Mouse (Mus musculus) kidney, postnatal 4 days (tissue): ENCODE results near the gene Srebf2.

ENCODE experiments used
- DNase-seq, 2 experiments: peaks; one replicate each; pipeline ENCODE4 v3.0.0; 2021; ENCODE audit warnings: mixed read lengths in 2 of 2

Srebf2 gene

DNA sequence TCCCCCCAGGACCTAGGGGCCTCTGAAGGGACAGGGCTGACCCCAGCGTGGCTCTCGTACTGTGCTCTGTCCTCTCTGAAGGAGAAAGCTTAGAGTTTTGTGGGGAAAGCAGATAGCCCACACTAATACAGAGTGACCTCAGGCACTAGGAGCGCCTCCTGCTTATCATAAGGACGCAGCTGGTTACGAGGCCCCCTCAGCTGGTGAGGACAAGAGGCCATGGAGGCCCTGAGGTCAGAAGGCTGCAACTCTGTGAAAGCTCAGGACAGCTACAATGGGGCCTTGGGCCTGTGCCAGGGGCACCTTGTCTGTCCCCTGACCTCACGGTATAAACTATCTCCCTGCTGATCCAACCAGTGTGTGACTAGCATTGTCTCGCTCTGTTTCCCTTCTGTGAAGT, 37.2 kb downstream of the Srebf2 start:
- peak; percentile 53 to 73 for DNase-seq

- peak in 1 of 2 experiments; percentile 60 for DNase-seq
These were observed 37.7 kb downstream of the Srebf2 start for GRCm38 (mm10) chr15:82184656-82185055.

GRCm38 (mm10) chr15:82185062-82185783, 38.2 kb downstream of the Srebf2 start:
- peak; percentile 21 to 52 for DNase-seq

- DNase-seq: no peak
These were observed 39.1 kb downstream of the Srebf2 start for GRCm38 (mm10) chr15:82186131-82186530.

DNA sequence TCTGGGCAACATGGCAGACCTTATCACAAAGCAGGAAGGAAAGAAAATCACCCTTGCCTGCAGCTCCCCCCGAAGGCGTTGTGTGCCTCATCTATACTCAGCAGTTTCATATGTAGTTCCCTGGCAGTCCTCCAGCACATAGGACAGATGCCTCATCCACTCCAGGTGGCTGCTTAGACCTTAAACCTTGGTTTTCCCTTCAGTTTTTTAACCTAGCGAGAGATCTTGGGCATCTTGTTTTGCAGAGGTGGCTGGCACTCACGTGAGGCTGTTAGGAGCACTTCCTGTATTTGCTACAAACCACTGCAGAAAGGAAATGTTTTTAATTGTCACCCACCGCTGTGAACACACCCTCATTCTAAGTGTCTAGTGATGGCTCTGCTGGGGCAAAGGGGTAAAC, 40.0 kb downstream of the Srebf2 start:
- no peak for DNase-seq

GRCm38 (mm10) chr15:82187401-82187800, 40.4 kb downstream of the Srebf2 start:
- no peak for DNase-seq

GRCm38 (mm10) chr15:82187924-82188323, 40.9 kb downstream of the Srebf2 start:
- DNase-seq: no peak

DNA sequence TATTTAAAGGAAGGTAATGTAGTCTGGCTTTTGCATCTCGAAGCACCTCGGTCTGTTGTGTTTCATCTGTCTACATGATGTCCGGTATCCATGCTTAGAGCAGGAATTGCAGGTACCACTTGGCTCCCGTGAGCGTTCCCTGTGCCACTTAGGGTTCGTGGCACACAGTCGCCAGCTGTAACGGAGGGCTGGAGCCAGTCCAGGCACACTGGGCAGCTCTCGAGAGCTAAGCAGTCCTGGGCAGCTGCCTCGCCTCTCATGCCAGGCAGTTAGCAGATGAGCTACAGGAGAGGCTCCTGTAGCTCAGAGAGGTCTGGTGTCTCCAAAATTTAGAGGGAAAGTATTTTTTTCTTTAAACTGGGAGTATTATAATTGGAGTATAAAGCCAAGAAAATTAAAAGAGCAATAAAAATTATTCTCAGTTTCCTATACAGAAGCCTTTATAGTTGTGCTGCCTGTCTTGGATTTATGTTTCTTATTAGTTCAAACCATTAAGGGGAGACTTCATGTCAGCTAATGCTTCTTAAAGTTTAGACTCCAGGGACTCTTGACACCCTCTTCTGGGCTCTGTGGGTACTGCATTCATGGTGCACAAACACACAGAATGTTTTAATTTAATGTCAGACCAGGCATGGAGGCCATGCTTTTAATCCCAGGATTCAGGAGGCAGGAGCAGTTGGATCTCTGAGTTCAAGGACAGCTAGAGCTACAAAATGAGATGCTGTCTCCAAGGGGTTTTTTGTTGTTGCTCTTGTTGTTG, 41.7 kb downstream of the Srebf2 start:
- peak; percentile 68 to 74 for DNase-seq

DNA sequence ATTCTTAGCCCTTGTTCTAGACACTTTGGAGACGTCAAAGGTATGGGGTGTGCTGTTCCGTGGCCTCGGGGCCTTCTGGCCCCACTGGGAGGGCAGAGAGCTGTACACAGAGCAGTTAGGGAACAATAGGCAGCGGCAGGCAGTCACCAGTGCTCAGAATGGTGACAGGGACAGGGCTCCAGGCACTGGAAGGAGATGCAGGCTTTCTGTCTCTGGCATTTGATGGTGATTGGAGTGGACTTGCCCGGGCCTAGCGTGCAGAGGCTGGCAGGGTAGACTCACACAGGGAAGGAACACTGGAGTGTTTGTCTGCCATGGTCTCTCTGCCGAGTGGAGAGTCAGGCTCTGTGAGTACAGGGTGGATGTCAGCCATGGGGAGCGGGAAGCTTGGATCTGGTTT, 45.6 kb downstream of the Srebf2 start:
- DNase-seq: no peak

GRCm38 (mm10) chr15:82196300-82196699, 49.3 kb downstream of the Srebf2 start:
- no peak for DNase-seq

DNA sequence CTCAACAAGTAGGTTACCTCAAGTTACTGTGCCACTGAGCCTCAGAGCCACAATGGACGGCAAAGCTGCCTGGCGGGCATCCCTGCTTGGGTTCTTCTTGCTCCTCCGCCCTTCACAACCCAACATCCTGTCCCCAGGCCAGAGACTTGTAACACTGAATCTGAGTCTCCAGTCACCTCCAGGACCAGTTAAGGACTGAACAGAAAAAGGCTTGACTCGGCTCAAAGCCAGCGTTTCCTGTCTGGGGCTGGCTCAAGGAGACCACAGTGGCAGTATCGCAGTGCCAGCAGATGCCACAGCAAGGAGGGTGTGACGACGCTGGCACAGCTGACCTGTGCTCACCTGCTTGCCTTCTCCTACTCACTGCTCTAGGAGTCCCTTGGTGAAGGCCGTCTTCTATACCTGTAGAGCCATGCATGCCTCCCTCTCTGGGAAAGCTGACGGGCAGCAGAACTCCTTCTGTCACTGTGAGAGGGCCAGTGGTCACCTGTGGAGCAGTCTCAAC, 50.3 kb downstream of the Srebf2 start:
- no peak for DNase-seq

DNA sequence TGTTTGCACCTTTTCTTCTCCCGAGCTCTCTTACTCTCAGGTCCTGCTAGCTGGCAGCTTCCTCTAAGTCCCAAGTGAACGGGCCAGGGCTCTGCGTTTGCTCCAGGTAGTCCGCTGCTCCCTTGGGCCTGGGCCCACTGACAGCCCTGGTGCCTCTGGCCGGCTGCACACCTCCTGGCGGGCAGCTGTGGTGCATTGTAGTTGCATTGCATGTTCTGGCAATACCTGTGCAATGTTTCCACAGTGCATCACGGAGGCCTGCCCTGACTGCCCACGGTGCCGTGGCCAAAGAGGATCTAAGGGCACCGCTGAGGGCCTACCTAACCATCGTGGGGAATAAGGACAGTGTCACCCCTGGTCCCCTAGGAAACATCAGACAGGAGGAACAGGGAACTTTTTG, 51.0 kb downstream of the Srebf2 start:
- DNase-seq: no peak

- no peak for DNase-seq
These were observed 51.4 kb downstream of the Srebf2 start for GRCm38 (mm10) chr15:82198342-82198741.

GRCm38 (mm10) chr15:82199546-82199945, 52.6 kb downstream of the Srebf2 start:
- DNase-seq: no peak

- DNase-seq: no peak
These were observed 55.1 kb downstream of the Srebf2 start for GRCm38 (mm10) chr15:82202086-82202485.

GRCm38 (mm10) chr15:82203090-82203489, 56.1 kb downstream of the Srebf2 start:
- DNase-seq: no peak

DNA sequence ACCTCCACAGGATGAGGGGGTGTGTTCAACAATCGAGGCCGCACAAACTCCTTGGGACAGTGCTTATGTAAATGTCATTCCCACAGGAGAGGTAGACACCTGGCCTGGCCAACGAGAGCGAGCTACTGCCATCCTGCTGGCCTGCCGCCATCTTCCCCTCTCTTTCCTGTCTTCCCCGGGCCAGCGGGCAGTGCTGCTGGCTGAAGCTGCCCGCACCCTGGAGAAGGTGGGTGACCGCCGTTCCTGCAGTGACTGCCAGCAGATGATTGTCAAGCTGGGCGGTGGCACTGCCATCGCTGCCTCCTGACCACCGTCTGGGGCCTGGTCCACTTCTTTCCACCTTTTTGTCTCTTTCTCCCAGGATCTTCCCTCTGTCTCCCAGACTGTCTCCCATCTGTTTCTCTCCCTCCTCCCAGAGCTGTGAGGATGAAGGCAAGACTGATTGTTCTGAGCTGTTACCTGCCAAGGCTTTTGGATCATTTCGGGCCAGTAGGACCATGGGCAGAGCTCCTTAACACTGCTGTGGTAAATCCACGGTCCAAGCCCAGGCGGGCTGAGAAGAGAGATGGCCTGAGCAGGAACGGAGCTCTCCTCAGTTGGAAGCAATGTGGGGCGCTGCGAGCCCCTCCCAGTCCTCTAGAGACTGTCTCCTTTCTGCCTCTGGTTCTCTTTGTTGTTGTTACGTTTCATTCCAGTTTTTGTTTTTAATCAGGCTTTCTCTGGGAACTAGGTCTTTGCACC, 56.8 kb downstream of the Srebf2 start:
- DNase-seq: no peak

DNA sequence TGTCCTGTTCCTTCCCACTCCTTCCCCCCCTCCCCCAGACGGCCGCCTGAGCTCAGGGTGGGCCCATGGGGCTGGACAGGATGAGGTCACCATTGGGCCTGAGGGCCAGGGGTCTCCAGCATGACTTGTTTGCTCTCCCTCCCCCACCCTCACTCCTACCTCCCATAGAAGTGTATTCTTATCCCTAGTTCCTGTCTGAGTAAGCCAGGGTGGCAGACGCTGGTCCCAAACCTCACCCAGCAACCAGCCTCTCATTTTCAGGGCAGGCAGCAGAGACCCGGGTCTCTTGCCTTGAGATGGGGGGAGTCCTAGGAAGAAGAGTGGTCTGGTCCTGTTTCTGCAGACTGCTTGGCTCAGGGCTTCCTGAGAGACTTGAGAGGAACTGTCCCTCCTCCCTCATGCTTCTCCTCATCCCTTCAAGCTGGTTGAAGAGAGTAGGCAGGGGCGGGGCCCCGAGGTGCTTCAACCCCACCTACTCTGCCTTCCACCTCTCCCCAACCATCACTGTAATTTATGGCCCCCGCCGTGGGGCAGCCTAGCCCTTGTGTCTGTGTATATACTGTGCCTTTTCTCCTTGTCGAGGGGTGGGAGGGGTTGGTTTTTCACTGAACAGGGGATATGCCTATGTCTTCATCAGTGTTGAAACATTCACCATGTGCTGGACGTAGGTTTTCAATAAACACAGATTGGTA, 57.8 kb downstream of the Srebf2 start:
- no peak for DNase-seq

DNA sequence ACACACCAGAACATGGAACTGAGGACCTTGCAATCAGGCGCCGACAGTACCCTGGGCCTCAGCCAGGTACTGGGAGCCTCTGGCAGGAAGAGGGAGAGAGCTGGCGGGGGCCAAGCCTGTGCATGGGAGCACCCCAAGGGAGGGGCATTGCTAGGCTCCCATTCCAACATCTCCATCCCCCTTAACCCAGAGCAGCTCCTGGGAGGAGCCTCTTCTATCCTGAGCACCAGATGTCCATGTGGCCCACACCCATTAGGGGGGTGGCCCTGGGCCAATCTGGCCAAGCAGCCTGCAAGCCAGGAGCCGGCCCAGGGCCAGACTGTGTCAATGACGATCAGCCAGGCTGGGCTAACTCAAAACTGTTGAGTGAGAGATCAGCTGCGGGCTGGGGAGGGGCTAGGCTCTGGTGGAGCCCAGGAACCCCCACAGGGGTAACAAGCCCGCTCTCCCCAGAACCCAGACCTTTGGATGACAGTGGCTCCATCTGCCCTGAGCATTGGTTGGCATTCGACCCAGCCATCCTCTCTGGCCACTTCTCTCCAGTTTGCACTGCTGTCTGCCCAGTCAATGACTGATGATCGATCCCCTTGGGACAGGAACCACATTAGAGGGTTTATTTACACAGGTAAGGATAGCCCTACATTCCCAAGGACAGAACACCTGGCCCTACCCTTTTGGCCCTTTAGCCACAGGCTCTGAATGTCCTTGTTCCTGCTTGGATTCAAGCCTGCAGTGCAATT, 59.6 kb downstream of the Srebf2 start:
- DNase-seq: peak; percentile 70 to 79

GRCm38 (mm10) chr15:82207105-82207459, 60.1 kb downstream of the Srebf2 start:
- peak in 1 of 2 experiments; percentile 51 for DNase-seq

GRCm38 (mm10) chr15:82207504-82208219, 60.7 kb downstream of the Srebf2 start:
- no peak for DNase-seq
